Mouse (Mus musculus) kidney, adult 2 months (tissue): Measurements from ENCODE around the gene Rpp25. TPM values are rescaled to one million over a fixed set of nuclear protein-coding genes. Genes with fewer than 3 reads are reported as not detected.
A peak's percentile ranks its signal among the peaks of the same experiment; 100 is the strongest.

ENCODE experiments used
- DNase-seq: peaks from one replicate; pipeline ENCODE4 v3.0.0; 2021
- H3K27ac ChIP-seq: fragments of 200-500 bp; 2 replicates; pipeline ENCODE4 v1.5.1; 2012; ENCODE audit warnings: low read depth, low read length, control low read depth, inconsistent platforms; ENCODE audit not compliant: insufficient read depth
- H3K27me3 ChIP-seq: fragments of 200-500 bp; replicated peaks from 2 replicates; pipeline ENCODE4 v1.6.1; 2012; ENCODE audit warnings: mild to moderate bottlenecking, moderate library complexity, low read length, inconsistent platforms; ENCODE audit not compliant: control insufficient read depth, insufficient read depth
- H3K36me3 ChIP-seq: fragments of 200-500 bp; 2 replicates; pipeline ENCODE4 v1.6.1; 2012; ENCODE audit warnings: mild to moderate bottlenecking, moderate library complexity, low read length, inconsistent platforms; ENCODE audit not compliant: control insufficient read depth, insufficient read depth
- H3K4me1 ChIP-seq: fragments of 200-500 bp; 2 replicates; pipeline ENCODE4 v1.6.1; 2011; ENCODE audit warnings: low read length; ENCODE audit not compliant: control insufficient read depth, insufficient read depth
- H3K4me3 ChIP-seq: fragments of 200-500 bp; 2 replicates; pipeline ENCODE4 v1.5.1; 2011; ENCODE audit warnings: mild to moderate bottlenecking, low read depth, low read length, control low read depth; ENCODE audit not compliant: insufficient read depth
- CTCF ChIP-seq: fragments of 200-500 bp; conservative IDR thresholded peaks from 2 replicates; pipeline ENCODE4 v1.5.1; 2011; ENCODE audit warnings: low read depth, mild to moderate bottlenecking, control low read depth, low read length, moderate library complexity, mixed read lengths; ENCODE audit not compliant: insufficient read depth, insufficient read length
- POLR2A ChIP-seq: fragments of 200-500 bp; IDR thresholded peaks from one replicate; pipeline ENCODE4 v1.6.1; 2011; ENCODE audit warnings: low read depth, low read length, control low read depth
- WGBS: fragments of 180-500 bp; shearing (Covaris S2); methylation state at CpG from one replicate; pipeline ENCODE4 v1.1.7; 2018; 5-methylcytosine and 5-hydroxymethylcytosine counted together
- polyA plus RNA-seq: library from polyadenylated mRNA; depleted of rRNA; stranded (reverse); fragments of >200 nt; gene quantifications from 2 replicates; pipeline ENCODE4 v1.2.3, GENCODE M21; 2012

Rpp25 gene
- polyA plus RNA-seq, 1 experiment = 0.36 TPM

GRCm38 (mm10) chr9:57531946-57532345 lies 28.1 kb downstream of the Rpp25 start:
- peaks cover 10% of the 10 kb centered on the region for H3K36me3 ChIP-seq
- TF ChIP-seq CTCF (no peak), POLR2A (no peak)
- WGBS = 35% methylated on average over 1 of the region's 1 CpGs

GRCm38 (mm10) chr9:57536362-57536761 lies 32.5 kb downstream of the Rpp25 start:
- H3K4me3 ChIP-seq = 0 out of 2 replicates have a peak overlapping the region, but pooled peaks have one; percentile 50
- H3K27me3 ChIP-seq = no peaks in the 10 kb centered on the region
- DNase-seq = no peak
- H3K36me3 ChIP-seq = peaks cover 7% of the 10 kb centered on the region
- H3K27ac ChIP-seq = no peak overlapping the region
- H3K4me1 ChIP-seq = peaks cover 11% of the 10 kb centered on the region; the same call in 1 of the 2 replicates
- TF ChIP-seq CTCF (no peak), POLR2A (no peak)
- WGBS = 66% methylated on average over 5 of the region's 5 CpGs

More at GRCm38 (mm10) chr9:57531946-57532345, 28.1 kb downstream of the Rpp25 start:
- Histone ChIP-seq H3K4me3 (no peak overlapping the region), H3K4me1 (peaks cover 6% of the 10 kb centered on the region; the same call in 1 of the 2 replicates), H3K27me3 (no peaks in the 10 kb centered on the region), H3K27ac (peak overlapping the region; percentile 45)
- peak; percentile 50 for DNase-seq

- Histone ChIP-seq H3K4me3 (peak within 1 kb of the TSS; percentile 50), H3K4me1 (peaks cover 11% of the 10 kb centered on the region; the same call in 1 of the 2 replicates), H3K36me3 (peaks cover 2% of the 10 kb centered on the region), H3K27me3 (no peaks in the 10 kb centered on the region), H3K27ac (peak within 1 kb of the TSS; percentile 45)
- TF ChIP-seq POLR2A = no peak
- TF ChIP-seq CTCF = no peak
- WGBS = 1% methylated on average over 45 of the region's 45 CpGs
- peak; percentile 95 for DNase-seq
Measured at GRCm38 (mm10) chr9:57537044-57537727, 33.4 kb downstream of the Rpp25 start, which contains the start of gene Fam219b. Gene Fam219b, plus strand, starts transcription at chr9:57537528.

GRCm38 (mm10) chr9:57537728-57538181 lies 33.9 kb downstream of the Rpp25 start:
- TF ChIP-seq CTCF (no peak), POLR2A (no peak)
- Histone ChIP-seq H3K27me3 (no peaks in the 10 kb centered on the region), H3K36me3 (peaks cover 2% of the 10 kb centered on the region), H3K4me3 (peak overlapping the region; percentile 50), H3K27ac (peak overlapping the region; percentile 13), H3K4me1 (peaks cover 8% of the 10 kb centered on the region; the same call in 1 of the 2 replicates)
- WGBS = under 1% methylated on average over 24 of the region's 24 CpGs
- DNase-seq = peak; percentile 43

GRCm38 (mm10) chr9:57539550-57539949 lies 35.7 kb downstream of the Rpp25 start:
- H3K27me3 ChIP-seq = no peaks in the 10 kb centered on the region
- peaks cover 8% of the 10 kb centered on the region; the same call in 1 of the 2 replicates for H3K4me1 ChIP-seq
- TF ChIP-seq POLR2A (no peak), CTCF (no peak)
- no peak overlapping the region for H3K4me3 ChIP-seq
- no peak overlapping the region for H3K27ac ChIP-seq
- no peaks in the 10 kb centered on the region for H3K36me3 ChIP-seq
- 77% methylated on average over 2 of the region's 2 CpGs for WGBS
- no peak for DNase-seq

DNA sequence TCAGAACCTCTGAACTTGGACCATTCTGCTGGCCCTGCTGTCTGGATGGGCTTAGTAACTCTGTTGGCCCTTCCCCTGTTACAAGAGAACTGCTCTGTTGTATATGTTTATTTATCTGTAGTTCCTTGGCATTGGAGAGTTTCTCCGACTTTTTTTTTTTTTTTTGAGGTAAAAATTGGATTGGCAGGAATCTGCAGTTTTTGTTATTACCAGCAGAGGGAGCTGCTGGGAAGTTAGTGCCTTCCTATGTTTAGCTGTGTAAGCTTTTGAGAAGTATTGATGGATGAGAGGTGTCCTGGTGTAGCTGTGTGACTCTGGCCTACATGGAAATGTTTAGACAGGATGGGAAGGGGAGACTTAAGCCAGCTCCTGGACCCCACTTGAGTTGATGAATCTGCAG lies 37.5 kb downstream of the Rpp25 start:
- Histone ChIP-seq H3K27me3 (no peaks in the 10 kb centered on the region), H3K4me3 (no peak overlapping the region), H3K4me1 (peaks cover 8% of the 10 kb centered on the region; the same call in 1 of the 2 replicates), H3K36me3 (no peaks in the 10 kb centered on the region), H3K27ac (no peak overlapping the region)
- peak; percentile 66 for DNase-seq
- TF ChIP-seq CTCF (peak; percentile 24; the same call in 1 of the 2 replicates), POLR2A (no peak)
- 3% methylated on average over 1 of the region's 1 CpGs for WGBS

DNA sequence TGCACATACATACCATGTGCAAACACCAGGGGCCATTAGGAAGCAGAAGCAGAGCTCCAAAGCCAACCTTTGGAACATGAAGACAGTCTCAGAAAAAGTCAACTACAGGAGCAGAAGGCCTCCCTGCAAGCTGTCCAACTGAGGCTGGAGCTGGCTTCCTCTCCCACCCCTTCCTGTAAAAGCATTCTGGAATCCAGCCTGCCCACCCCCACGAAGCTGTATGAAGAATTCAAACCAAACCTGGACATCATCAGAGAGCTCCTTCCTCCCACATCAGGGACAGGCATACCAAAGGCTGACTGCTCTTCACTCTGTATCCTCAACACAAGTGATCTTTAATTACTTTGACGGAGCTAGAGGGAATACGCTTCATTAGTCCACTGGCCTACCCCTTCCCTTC lies 40.1 kb downstream of the Rpp25 start:
- H3K4me3 ChIP-seq = no peak overlapping the region
- TF ChIP-seq POLR2A = no peak
- TF ChIP-seq CTCF = no peak
- no peak for DNase-seq
- WGBS = 54% methylated on average over 3 of the region's 3 CpGs
- H3K27me3 ChIP-seq = no peaks in the 10 kb centered on the region
- no peaks in the 10 kb centered on the region for H3K4me1 ChIP-seq
- no peaks in the 10 kb centered on the region for H3K36me3 ChIP-seq
- H3K27ac ChIP-seq = no peak overlapping the region
